Mouse (Mus musculus): ENCODE data around the gene Nxn. TPM values are rescaled to one million over a fixed set of nuclear protein-coding genes. Genes with fewer than 3 reads are reported as not detected.

Gene Nxn
- 10 to 100 TPM; 12.3 to 15.7 TPM for total RNA-seq (2021)

DNA sequence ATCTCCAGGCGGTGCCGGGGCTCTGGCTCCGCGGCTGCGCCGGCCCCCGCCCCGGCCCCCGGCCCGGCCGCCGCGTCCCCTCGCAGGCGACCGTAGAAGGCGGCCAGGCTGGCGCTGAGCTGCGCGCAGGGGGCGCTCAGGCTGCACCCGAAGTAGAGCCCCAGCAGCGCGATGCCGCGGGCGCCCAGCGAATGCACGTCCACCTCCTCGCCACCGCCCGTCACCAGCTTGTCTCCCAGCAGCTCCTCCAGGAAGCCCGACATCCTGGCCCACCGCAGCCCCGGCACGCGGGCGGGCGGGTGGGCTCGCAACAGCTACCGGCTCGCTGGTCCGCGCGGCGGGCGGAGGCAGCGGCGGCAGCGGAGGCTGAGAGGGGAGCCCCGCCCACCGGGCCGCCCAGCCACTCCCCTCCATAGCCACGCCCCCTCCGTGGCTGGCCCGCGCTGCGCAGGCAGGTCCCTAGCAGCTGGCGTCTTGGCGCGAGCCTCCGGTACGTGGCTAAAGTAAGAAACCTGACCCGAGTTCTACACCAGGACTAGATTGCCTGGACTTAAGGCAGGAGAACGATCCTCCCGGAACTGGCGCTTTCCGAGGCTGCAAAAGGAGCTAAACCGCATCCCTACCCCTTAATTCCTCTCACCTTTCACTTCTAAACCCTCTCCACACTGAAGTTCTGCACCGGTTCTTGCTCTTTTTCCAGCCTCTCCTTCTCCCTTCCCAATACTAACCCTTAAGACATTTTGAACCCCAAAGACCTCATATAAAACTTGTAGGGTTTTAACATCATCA lies at the start of gene Nxn:
Nxn (minus strand) TSS at position 343 of the 789 bp plus-strand sequence.
- DNase-seq, result peak; percentile 97
- intact Hi-C loops (cut with DNase I), result loop anchor here (2.0 kb wide), 1 partner anchor 84 kb away; no protein-coding TSS in a partner anchor

- no peak for DNase-seq
- intact Hi-C loops (cut with DNase I), result no loop called here
These were observed 47.3 kb upstream of the Nxn start for GRCm38 (mm10) chr11:76446251-76446650.

DNA sequence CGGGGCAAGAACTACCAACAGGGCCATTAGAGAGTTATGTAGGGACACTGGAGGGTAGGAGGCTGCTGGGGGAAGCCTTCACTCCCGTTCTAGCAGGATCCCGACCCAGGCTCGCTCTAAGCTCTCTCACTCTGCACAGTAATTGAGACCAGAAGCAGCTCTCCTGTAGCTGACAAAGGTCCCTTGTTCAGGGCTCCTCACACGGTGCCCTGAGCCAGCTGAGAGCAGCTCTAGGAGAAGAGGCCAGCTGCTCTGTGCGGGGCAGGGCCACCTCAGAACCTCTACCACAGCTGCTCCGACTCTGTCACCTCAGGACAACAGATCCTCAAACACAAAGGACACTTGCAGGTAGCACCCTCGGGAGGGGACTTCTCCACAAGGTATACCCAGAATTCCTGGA lies 46.5 kb upstream of the Nxn start:
- no peak for DNase-seq
- intact Hi-C loops (cut with DNase I), result no loop called here

GRCm38 (mm10) chr11:76439666-76440065 lies 40.7 kb upstream of the Nxn start:
- DNase-seq, result no peak
- intact Hi-C loops (cut with DNase I), result no loop called here

DNA sequence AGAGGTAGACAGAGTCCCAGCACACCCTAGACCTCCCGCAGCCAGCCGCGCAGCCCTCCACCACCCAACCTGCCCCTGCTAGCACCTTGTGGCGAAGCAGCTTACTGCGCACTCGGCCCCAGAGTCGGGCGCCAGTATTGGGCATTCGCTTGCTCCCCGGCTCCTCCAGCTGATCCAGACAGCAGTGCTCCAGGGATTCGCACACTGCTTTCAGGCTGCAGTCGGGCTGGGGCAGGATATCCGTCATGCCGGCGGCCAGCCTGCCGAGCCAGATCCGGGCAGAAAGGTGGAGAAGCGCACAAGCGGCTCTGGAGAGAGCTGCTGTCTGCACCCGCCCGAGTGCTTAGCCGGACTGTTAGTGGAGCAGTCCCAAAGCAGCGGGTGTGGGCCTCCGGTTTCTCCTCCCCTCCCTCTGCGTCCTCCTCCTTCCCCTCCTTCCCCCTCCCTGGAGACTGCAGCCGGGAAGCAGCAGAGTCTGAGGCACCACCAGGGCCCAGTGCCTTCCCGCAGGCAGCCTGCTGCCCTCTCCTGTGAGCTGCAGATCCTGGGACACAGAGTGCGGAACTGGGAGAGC lies 38.0 kb upstream of the Nxn start:
- intact Hi-C loops (cut with DNase I), result no loop called here
- DNase-seq, result peak; percentile 65 to 66

DNA sequence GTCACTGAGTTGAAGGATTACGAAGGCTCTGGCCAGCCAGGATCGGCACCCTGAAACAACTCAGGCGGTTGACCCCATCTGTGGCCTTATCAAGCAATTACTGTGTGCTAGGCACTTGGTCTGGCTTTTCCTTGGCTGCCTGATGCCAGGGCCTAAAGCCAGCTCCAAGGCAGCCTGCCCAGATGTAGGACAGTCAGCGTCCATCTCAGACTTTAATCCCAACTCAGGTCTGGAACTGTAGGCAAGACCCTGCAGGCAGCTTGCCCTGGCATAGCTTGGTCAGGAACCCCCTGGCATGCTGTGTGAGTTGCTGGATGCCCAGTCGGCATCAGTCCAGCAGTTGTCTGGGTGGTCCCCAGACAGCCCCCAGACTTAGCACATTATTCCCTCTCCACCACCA lies 37.1 kb upstream of the Nxn start:
- intact Hi-C loops (cut with DNase I), result no loop called here

DNA sequence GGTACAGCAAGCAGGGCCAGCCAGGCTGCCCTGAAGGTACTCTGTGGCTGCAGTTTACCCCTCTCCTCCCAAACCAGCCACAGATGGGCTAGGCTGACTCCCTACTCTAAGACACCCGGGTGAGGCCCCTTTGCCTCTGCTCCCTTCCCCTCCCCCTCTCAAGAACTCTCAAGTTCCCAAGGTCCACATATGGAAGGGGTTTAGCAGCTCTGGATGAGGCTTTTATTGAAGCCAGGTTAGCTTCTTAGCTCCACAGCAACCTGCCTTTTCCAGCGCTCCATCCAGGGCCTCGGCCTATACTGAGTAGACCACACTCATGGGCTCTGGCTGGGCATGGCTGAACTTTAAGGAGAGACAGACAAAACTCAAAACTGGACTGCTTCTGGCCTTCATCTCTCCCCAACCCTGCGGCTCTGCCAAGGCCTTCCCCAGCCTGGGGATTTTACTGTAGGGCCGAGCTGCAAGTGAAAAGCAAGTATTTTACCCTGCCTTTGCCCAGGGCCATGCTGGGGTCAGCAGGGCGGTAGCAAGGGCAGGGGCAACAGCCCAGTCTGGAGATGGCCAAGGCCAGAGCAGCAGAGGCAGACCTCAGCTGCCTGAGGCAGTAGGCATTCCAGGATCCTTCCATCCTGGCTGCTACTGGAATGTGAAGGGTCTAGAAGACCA lies 31.2 kb upstream of the Nxn start:
- intact Hi-C loops (cut with DNase I), result no loop called here
- DNase-seq, result no peak

More for the DNA sequence above, 37.1 kb upstream of the Nxn start:
- DNase-seq, result peak; percentile 52 to 55

DNA sequence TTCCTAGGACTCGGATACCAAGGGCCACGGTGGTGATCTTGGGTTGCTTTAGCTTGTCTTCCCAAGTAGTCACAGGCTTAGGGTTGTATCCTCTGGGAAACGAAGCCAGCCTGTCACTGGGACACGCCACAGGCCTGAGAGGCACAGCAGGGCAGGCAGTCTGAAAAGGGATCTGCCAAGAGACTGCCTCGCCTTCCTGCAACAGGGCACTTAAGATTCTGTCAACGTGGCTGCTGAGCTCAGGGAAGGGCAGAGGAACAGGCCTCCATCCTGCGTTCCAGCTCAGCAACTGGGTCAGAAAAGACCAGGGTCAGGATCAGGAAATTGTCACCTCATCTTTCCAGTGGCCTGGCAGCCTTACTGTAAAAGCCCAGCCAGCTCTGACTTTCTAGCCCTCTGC lies 30.6 kb upstream of the Nxn start:
- DNase-seq, result no peak
- intact Hi-C loops (cut with DNase I), result no loop called here

GRCm38 (mm10) chr11:76429046-76429445 lies 30.1 kb upstream of the Nxn start:
- intact Hi-C loops (cut with DNase I), result no loop called here
- no peak for DNase-seq

DNA sequence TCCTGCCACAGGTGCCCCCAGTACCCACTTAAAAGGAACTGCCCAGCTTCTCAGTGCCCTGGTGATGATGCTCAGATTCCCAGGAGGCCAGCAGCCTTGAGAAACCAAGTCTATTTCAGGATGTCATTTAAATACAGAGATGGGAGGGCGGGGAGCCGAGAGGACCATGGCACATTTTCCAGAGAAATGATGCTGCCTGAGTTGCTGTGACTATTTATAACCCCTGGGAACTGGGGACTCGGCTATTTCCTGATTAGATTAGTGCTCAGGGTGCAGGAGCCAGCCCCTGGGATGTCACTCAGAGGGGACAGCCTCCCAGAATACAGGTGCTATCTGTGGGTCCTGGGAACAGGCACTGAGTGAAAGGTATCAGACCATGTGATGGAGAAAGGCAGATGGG lies 28.8 kb upstream of the Nxn start:
- intact Hi-C loops (cut with DNase I), result no loop called here
- DNase-seq, result no peak

- intact Hi-C loops (cut with DNase I), result no loop called here
- DNase-seq, result no peak
These were observed 26.8 kb upstream of the Nxn start for GRCm38 (mm10) chr11:76425749-76426148.

- intact Hi-C loops (cut with DNase I), result no loop called here
- peak in 1 of 2 experiments; percentile 23 for DNase-seq
These were observed 22.0 kb upstream of the Nxn start for GRCm38 (mm10) chr11:76420896-76421295.

DNA sequence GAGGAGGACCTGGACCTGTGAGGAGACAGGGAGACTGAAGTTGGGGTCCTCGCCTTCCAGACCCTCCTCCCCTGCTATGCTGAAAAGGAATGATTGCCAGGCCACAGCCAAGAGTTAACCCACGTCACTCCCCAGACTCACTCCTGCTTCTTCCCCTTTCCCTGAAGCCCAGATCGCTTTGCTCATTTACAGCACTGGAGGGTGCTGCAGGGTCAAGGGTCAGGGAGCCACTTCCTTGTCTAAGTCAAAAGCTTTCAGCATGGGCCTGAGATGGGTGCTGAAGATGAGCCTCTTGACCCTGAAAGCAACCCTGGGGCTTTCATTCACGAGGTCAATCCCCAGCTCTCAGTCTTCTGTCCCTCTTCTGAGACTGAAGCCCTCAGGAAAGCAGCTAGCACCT lies 20.2 kb upstream of the Nxn start:
- peak in 1 of 2 experiments; percentile 29 for DNase-seq
- intact Hi-C loops (cut with DNase I), result loop anchor here (2.0 kb wide), 1 partner anchor 36 kb away; no protein-coding TSS in a partner anchor

DNA sequence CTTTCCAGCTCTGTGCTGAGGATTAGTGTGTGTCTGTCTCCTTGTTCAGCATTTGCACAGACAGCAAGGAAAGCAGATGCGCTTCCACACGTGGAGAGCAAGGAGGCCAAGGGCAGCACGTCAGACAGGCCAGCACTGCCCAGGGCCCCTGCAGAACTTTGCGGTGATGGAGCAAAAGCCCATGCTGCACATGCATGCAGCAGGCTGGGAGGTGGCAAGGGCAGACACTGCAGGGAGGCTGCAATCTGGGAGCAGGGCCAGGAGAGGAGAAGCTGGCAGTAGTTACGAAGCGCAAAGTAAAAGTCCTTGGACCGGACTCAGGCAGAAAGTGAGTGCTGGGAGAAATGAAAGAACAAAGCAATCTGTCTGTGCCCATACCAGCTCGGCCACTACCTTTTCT lies 19.5 kb upstream of the Nxn start:
- peak in 1 of 2 experiments; percentile 24 for DNase-seq
- intact Hi-C loops (cut with DNase I), result loop anchor here (2.0 kb wide), 1 partner anchor 36 kb away; no protein-coding TSS in a partner anchor

GRCm38 (mm10) chr11:76415985-76416384 lies 17.0 kb upstream of the Nxn start:
- no peak for DNase-seq
- intact Hi-C loops (cut with DNase I), result no loop called here

- no peak for DNase-seq
- intact Hi-C loops (cut with DNase I), result no loop called here
These were observed 16.1 kb upstream of the Nxn start for GRCm38 (mm10) chr11:76415001-76415400.

DNA sequence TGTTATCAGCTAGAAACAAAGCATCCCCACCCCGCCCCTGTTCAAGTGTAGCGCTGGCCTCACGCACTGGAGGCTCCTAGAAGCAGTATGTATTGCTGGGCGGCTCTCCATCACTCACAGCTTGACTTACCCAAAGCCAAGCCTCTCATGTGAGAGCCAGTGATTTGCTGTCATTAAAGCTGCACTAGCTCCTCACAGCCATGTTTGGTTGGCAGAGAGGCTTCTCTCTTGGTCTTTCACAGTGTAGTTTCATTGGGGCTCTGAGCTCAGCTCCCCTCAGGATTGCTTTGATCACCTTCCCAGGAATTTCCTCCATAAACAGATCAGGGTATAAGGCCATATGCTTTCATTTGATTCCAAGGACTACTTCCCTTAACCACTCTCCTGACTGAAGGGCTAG lies 14.3 kb upstream of the Nxn start:
- intact Hi-C loops (cut with DNase I), result no loop called here

GRCm38 (mm10) chr11:76410826-76411225 lies 11.9 kb upstream of the Nxn start:
- intact Hi-C loops (cut with DNase I), result loop anchor here (1.0 kb wide), 1 partner anchor 42 kb away; no protein-coding TSS in a partner anchor
- DNase-seq, result peak; percentile 56 to 75

More for the DNA sequence above, 14.3 kb upstream of the Nxn start:
- no peak for DNase-seq

DNA sequence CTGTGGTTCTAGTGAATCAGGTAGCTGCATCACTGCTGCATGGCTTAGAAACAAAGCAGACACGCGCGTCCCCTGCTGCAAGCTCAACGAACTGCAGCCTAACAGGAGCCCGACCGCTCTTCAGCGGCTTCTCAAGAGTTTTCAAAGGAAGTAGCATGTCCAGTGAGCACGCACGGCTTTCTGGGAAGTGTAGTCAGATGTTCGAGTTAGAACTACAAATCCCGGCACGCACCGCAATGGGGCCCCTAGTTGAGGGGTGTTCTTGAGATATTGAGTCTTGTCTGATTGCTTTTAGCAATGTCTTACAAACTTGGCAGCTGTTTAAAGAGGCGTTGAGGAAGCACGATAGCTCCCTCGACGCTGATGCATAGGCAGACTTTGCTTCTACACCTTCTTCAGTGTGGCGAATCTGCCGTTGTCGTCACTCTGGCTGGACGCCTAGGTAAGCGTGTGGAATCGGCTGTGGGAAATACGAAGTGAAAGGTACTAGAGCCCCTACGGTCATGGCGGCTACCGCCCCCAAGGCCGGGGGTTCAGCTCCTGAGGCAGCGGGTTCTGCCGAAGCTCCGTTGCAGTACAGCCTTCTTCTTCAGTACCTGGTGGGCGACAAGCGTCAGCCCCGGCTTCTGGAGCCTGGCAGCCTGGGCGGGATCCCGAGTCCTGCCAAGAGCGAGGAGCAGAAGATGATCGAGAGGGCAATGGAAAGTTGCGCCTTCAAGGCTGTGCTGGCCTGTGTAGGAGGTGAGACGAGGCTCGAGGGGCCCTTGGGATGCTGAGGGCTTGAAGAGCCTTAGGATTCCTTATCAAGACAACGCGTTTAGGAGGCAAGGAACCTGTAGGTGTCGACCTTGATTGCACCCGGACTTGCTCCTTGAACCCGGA lies 8.0 kb upstream of the Nxn start, which contains the start of gene Timm22:
Timm22 (plus strand) TSS at position 251 of the 882 bp plus-strand sequence.
- intact Hi-C loops (cut with DNase I), result loop anchor here (1.0 to 10.0 kb wide), 4 partner anchors 154 to 642 kb away; partner anchors contain the start of genes Fam57a and Vps53
- DNase-seq, result peak; percentile 96 to 99

DNA sequence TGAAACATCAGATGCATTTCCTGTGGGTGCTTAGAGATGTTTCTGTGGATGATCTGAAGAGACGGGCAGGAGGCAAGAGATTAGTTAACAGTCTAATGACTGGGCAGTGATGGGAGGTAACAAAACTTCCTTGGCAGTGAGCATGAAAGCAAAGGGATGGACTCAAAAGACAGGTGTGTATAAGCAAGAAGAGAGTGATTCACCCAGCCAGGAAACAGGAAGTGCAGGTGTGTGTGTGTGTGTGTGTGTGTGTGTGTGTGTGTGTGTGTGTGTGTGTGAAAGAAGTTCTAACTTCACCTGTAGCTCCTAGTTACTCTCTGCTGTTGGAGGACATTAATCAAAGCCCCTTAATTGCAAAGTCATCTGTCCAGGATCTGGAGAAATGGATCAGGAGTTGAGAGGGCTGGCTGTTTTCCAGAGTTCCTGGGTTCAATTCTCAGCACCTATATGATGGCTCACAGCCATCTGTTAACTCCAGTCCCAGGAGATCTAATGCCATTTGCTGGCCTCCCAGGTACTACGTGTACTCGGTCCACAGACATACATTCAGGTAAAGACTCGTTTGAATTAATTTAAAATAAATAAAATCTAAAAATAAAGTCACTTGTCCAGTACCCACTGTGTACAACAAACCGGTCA lies 6.8 kb upstream of the Nxn start:
- no peak for DNase-seq
- intact Hi-C loops (cut with DNase I), result loop anchor here (1.0 to 10.0 kb wide), 4 partner anchors 152 to 641 kb away; partner anchors contain the start of genes Fam57a and Vps53
